Mouse (Mus musculus): ENCODE measurements around the gene Dhcr7. TPM values are rescaled to one million over a fixed set of nuclear protein-coding genes. Genes with fewer than 3 reads are reported as not detected.

The Dhcr7 gene
- total and polyA plus RNA-seq, 2 experiments from 2014 or later, result 70.2 to 84.4 TPM

- WGBS, result 53% methylated on average over 2 of the region's 2 CpGs
- ATAC-seq (no peak), DNase-seq (ENCODE audit: low spot score) (no peak)
Observed at GRCm38 (mm10) chr7:143892361-143892760, 69.4 kb downstream of the Dhcr7 start.

More at GRCm38 (mm10) chr7:143892361-143892760, 69.4 kb downstream of the Dhcr7 start:
- no peak overlapping the region for H3K9ac ChIP-seq (replicated peaks; ENCODE audit: low read length)
- H3K4me3 ChIP-seq (ENCODE audit: low read length), result no peak overlapping the region
- no peaks in the 10 kb centered on the region for H3K36me3 ChIP-seq (ENCODE audit: insufficient read depth, low read length)
- H3K4me1 ChIP-seq (ENCODE audit: insufficient read depth, low read length), result no peaks in the 10 kb centered on the region
- H3K4me2 ChIP-seq (ENCODE audit: low read depth, low read length), result no peak overlapping the region
- no peaks in the 10 kb centered on the region for H3K9me3 ChIP-seq (ENCODE audit: low read length)
- H3K27me3 ChIP-seq (ENCODE audit: insufficient read depth, low read length), result no peaks in the 10 kb centered on the region
- H3K27ac ChIP-seq, result no peak overlapping the region
- no peak for TF ChIP-seq CTCF (IDR thresholded peaks at IDR 0.05; ENCODE audit: low read depth)

Small RNA genes within 50 kb of the gene (microRNA-seq; reads per million reads assigned to microRNA genes)
- gene Gm22064, result 0 reads per million in 2 experiments

Other genes starting within 250 kb of the Dhcr7 start
- gene Cars, start 223.1 kb upstream of the Dhcr7 start, total RNA-seq (2014; rRNA removed), result 32.4 and 35.4 TPM in 2 replicates
- 65.4 and 73.8 TPM in 2 replicates for gene Cars, start 223.1 kb upstream of the Dhcr7 start, polyA plus RNA-seq (2015; fragmentation: Nextera tagmentation; extraction: Ambion mirVana)
- gene Tnfrsf26, start 194.4 kb upstream of the Dhcr7 start, total RNA-seq (2014; rRNA removed), result 0.47 and 0.54 TPM in 2 replicates
- gene Tnfrsf26, start 194.4 kb upstream of the Dhcr7 start, polyA plus RNA-seq (2015; fragmentation: Nextera tagmentation; extraction: Ambion mirVana), result 0.16 and 0.20 TPM in 2 replicates
- 2.9 and 4.8 TPM in 2 replicates for gene Tnfrsf22, start 173.5 kb upstream of the Dhcr7 start, total RNA-seq (2014; rRNA removed)
- gene Tnfrsf22, start 173.5 kb upstream of the Dhcr7 start, polyA plus RNA-seq (2015; fragmentation: Nextera tagmentation; extraction: Ambion mirVana), result 4.5 and 5.1 TPM in 2 replicates
- gene Tnfrsf23, start 137.3 kb upstream of the Dhcr7 start, total RNA-seq (2014; rRNA removed), result 0.58 and 1.5 TPM in 2 replicates
- 0.74 and 1.1 TPM in 2 replicates for gene Tnfrsf23, start 137.3 kb upstream of the Dhcr7 start, polyA plus RNA-seq (2015; fragmentation: Nextera tagmentation; extraction: Ambion mirVana)
- gene Osbpl5, start 66.2 kb upstream of the Dhcr7 start, total RNA-seq (2014; rRNA removed), result 52.8 and 59.9 TPM in 2 replicates
- 24.2 and 27.6 TPM in 2 replicates for gene Osbpl5, start 66.2 kb upstream of the Dhcr7 start, polyA plus RNA-seq (2015; fragmentation: Nextera tagmentation; extraction: Ambion mirVana)
- gene Mrgprg, start 56.2 kb upstream of the Dhcr7 start, total RNA-seq (2014; rRNA removed), result not detected in 2 replicates
- not detected in 2 replicates for gene Mrgprg, start 56.2 kb upstream of the Dhcr7 start, polyA plus RNA-seq (2015; fragmentation: Nextera tagmentation; extraction: Ambion mirVana)
- 8.5 and 10.9 TPM in 2 replicates for gene Mrgpre, start 38.6 kb upstream of the Dhcr7 start, total RNA-seq (2014; rRNA removed)
- gene Mrgpre, start 38.6 kb upstream of the Dhcr7 start, polyA plus RNA-seq (2015; fragmentation: Nextera tagmentation; extraction: Ambion mirVana), result 4.8 and 6.8 TPM in 2 replicates
- 8.7 and 10.7 TPM in 2 replicates for gene Nadsyn1, start 296 bp upstream of the Dhcr7 start, total RNA-seq (2014; rRNA removed)
- 4.6 and 5.1 TPM in 2 replicates for gene Nadsyn1, start 296 bp upstream of the Dhcr7 start, polyA plus RNA-seq (2015; fragmentation: Nextera tagmentation; extraction: Ambion mirVana)
- not detected in 2 replicates for gene Gm498, start 43.7 kb downstream of the Dhcr7 start, total RNA-seq (2014; rRNA removed)
- gene Gm498, start 43.7 kb downstream of the Dhcr7 start, polyA plus RNA-seq (2015; fragmentation: Nextera tagmentation; extraction: Ambion mirVana), result not detected in 2 replicates
- gene Shank2, start 178.8 kb downstream of the Dhcr7 start, total RNA-seq (2014; rRNA removed), result 28.0 and 30.0 TPM in 2 replicates
- gene Shank2, start 178.8 kb downstream of the Dhcr7 start, polyA plus RNA-seq (2015; fragmentation: Nextera tagmentation; extraction: Ambion mirVana), result 8.4 and 8.5 TPM in 2 replicates

All from hindbrain, postnatal 0 days (tissue).